8 mouse cellular contexts compared by ENCODE assay signal in the genomic region with DNA sequence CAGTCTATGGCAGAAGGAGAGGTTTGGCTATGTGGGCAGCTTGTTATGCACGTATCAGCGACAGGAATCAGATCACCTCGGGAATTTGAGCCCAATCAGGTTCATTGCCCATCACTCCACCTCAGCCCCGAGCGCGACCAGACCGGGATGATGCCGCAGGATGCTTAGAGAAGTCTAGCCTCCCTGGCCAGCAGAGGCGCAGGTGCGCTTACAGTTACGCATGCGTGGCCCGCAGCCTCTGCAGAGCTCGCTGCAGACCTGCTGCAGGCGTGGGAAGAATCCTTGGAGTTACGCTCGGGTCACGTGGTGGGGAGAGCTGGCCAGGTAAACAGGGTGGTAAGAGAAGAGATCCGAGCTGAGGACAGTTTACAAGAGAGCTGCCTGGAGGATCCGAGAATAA. TPM values are rescaled to one million over a fixed set of nuclear protein-coding genes. Genes with fewer than 3 reads are reported as not detected.
DNase-seq lines count a peak whose midpoint lies in the region; ATAC-seq lines count a peak whose summit lies in the region.

No protein-coding gene starts in this region.

- H3K4me2 ChIP-seq in forebrain, embryonic 11.5 days (ENCODE audit: low read depth, low read length, severe bottlenecking) = peak overlapping the region; percentile 35; the same call in 1 of the 2 replicates
- H3K4me2 ChIP-seq in liver, embryonic 11.5 days = peak overlapping the region; percentile 10; the same call in 1 of the 2 replicates
- peak overlapping the region; percentile 39 for H3K4me2 ChIP-seq in neural tube, embryonic 13.5 days

- H3K4me3 ChIP-seq in forebrain, embryonic 11.5 days (ENCODE audit: low read depth, low read length) = no peak overlapping the region
- H3K4me3 ChIP-seq in liver, embryonic 11.5 days (ENCODE audit: low read depth, low read length) = no peak overlapping the region
- H3K4me3 ChIP-seq in neural tube, embryonic 13.5 days = peak overlapping the region; percentile 11

- no peaks in the 10 kb centered on the region for H3K9me3 ChIP-seq in forebrain, embryonic 11.5 days (ENCODE audit: control insufficient read depth, low read length)
- no peaks in the 10 kb centered on the region for H3K9me3 ChIP-seq in liver, embryonic 11.5 days (ENCODE audit: control insufficient read depth, low read length)
- H3K9me3 ChIP-seq in neural tube, embryonic 13.5 days = no peaks in the 10 kb centered on the region

- H3K36me3 ChIP-seq in forebrain, embryonic 11.5 days (ENCODE audit: control insufficient read depth, insufficient read depth, low read length) = no peaks in the 10 kb centered on the region
- no peaks in the 10 kb centered on the region for H3K36me3 ChIP-seq in liver, embryonic 11.5 days (ENCODE audit: control insufficient read depth, insufficient read depth, low read length)
- H3K36me3 ChIP-seq in neural tube, embryonic 13.5 days = no peaks in the 10 kb centered on the region

- no peak overlapping the region for H3K9ac ChIP-seq in forebrain, embryonic 11.5 days (ENCODE audit: low read length)
- H3K9ac ChIP-seq in liver, embryonic 11.5 days (ENCODE audit: low read depth, low read length) = no peak overlapping the region
- peak overlapping the region; percentile 47 for H3K9ac ChIP-seq in neural tube, embryonic 13.5 days

- 0 out of 2 replicates have a peak, but pooled peaks have one; percentile 23 for ATAC-seq in forebrain, embryonic 11.5 days (replicated peaks; ENCODE audit: low FRiP score)
- no peak for ATAC-seq in liver, embryonic 11.5 days (replicated peaks; ENCODE audit: low FRiP score)
- ATAC-seq in neural tube, embryonic 13.5 days (ENCODE audit: low read depth) = no peak

- H3K27ac ChIP-seq in forebrain, embryonic 11.5 days (ENCODE audit: low read depth, low read length) = no peak overlapping the region
- no peak overlapping the region for H3K27ac ChIP-seq in liver, embryonic 11.5 days (ENCODE audit: low read depth, low read length)
- H3K27ac ChIP-seq in neural tube, embryonic 13.5 days (replicated peaks) = no peak overlapping the region

- 4% methylated on average over 20 of the region's 20 CpGs for WGBS in forebrain, embryonic 11.5 days
- 8% methylated on average over 20 of the region's 20 CpGs for WGBS in liver, embryonic 11.5 days
- WGBS in neural tube, embryonic 13.5 days = 2% methylated on average over 20 of the region's 20 CpGs

- peak; percentile 50 for DNase-seq in adrenal gland, postnatal 14 days
- no peak for DNase-seq in adrenal gland, postnatal 4 days (ENCODE audit: low spot score in 2 of 2)
- DNase-seq in brain, adult 2 months (ENCODE audit: low read depth, low spot score) = peak; percentile 97
- peak; percentile 71 for DNase-seq in forebrain, embryonic 11.5 days (ENCODE audit: low spot score)
- DNase-seq in kidney, adult 18-20 months = peak; percentile 59
- DNase-seq in liver, embryonic 11.5 days (ENCODE audit: low spot score) = no peak
- peak; percentile 72 for DNase-seq in thymus, postnatal 14 days

- 0 out of 2 replicates have a peak, but pooled peaks cover 3% of the 10 kb centered on the region for H3K4me1 ChIP-seq in forebrain, embryonic 11.5 days (replicated peaks; ENCODE audit: control insufficient read depth, insufficient read depth, low read length)
- no peaks in the 10 kb centered on the region for H3K4me1 ChIP-seq in liver, embryonic 11.5 days (replicated peaks; ENCODE audit: control insufficient read depth, insufficient read depth, low read length)
- H3K4me1 ChIP-seq in neural tube, embryonic 13.5 days (replicated peaks) = peaks cover 13% of the 10 kb centered on the region

- H3K27me3 ChIP-seq in forebrain, embryonic 11.5 days (ENCODE audit: control insufficient read depth, insufficient read depth, low read length) = peaks cover 2% of the 10 kb centered on the region; the same call in 1 of the 2 replicates
- H3K27me3 ChIP-seq in liver, embryonic 11.5 days (replicated peaks; ENCODE audit: control insufficient read depth, insufficient read depth, low read length) = peaks cover 23% of the 10 kb centered on the region
- peaks cover 12% of the 10 kb centered on the region for H3K27me3 ChIP-seq in neural tube, embryonic 13.5 days

RNA-seq across cellular contexts. Expression of a gene that starts 5.1 kb away (rescaled TPM):
- 25.2 and 26.4 TPM in 2 replicates for total RNA-seq in adrenal gland, postnatal 14 days (2021)
- 10 to 100 TPM; 42.5 to 48.7 TPM for total RNA-seq in adrenal gland, postnatal 4 days (2021)
- polyA plus RNA-seq in forebrain, embryonic 11.5 days (2014; fragmentation: Nextera tagmentation; extraction: Ambion mirVana) = 44.0 and 44.6 TPM in 2 replicates
- 11.8 and 12.0 TPM in 2 replicates for polyA plus RNA-seq in liver, embryonic 11.5 days (2014; fragmentation: Nextera tagmentation; extraction: Ambion mirVana)
- 192 and 198 TPM in 2 replicates for polyA plus RNA-seq in neural tube, embryonic 13.5 days (2015; fragmentation: Nextera tagmentation; extraction: Ambion mirVana)

RNA-seq across cellular contexts. Expression of a gene that starts 23.8 kb away (rescaled TPM):
- 22.0 and 23.1 TPM in 2 replicates for total RNA-seq in adrenal gland, postnatal 14 days (2021)
- total RNA-seq in adrenal gland, postnatal 4 days (2021) = 10 to 100 TPM; 30.8 to 35.5 TPM
- 13.8 and 15.4 TPM in 2 replicates for polyA plus RNA-seq in forebrain, embryonic 11.5 days (2014; fragmentation: Nextera tagmentation; extraction: Ambion mirVana)
- polyA plus RNA-seq in liver, embryonic 11.5 days (2014; fragmentation: Nextera tagmentation; extraction: Ambion mirVana) = 11.1 and 11.9 TPM in 2 replicates
- 35.9 and 37.3 TPM in 2 replicates for polyA plus RNA-seq in neural tube, embryonic 13.5 days (2015; fragmentation: Nextera tagmentation; extraction: Ambion mirVana)

Comparison
In these comparisons a context has a peak if more than half of its experiments do, and no peak if none do; other contexts are left out.
1. DNase-seq: peak in adrenal gland, postnatal 14 days (single experiment), brain, adult 2 months (single experiment), forebrain, embryonic 11.5 days (single experiment), kidney, adult 18-20 months (single experiment) and thymus, postnatal 14 days (single experiment); none in adrenal gland, postnatal 4 days (0 of 2) and liver, embryonic 11.5 days (single experiment).
2. Peak in every context shown above with its lines, with median percentiles within 50 percentile points of each other: H3K4me2 ChIP-seq.